Mouse (Mus musculus) left cerebral cortex, adult 11 months (tissue): ENCODE measurements around the gene Flt3.

Source experiments
- DNase-seq: peaks from one replicate; pipeline ENCODE4 v3.0.0; 2022; ENCODE audit warnings: low spot score

Flt3 gene

GRCm38 (mm10) chr5:147284365-147284764 lies 115.9 kb downstream of the Flt3 start:
- DNase-seq = no peak
